Mouse (Mus musculus): ENCODE data around the gene Tgm1. TPM values are rescaled to one million over a fixed set of nuclear protein-coding genes. Genes with fewer than 3 reads are reported as not detected.

The Tgm1 gene
- polyA plus RNA-seq, 1 experiment, result 5.1 TPM

GRCm38 (mm10) chr14:55677615-55678014 lies 36.1 kb downstream of the Tgm1 start:
- Histone ChIP-seq H3K4me3 (replicated peaks; ENCODE audit: control insufficient read depth, low read depth, low read length) (no peak overlapping the region), H3K4me1 (ENCODE audit: control insufficient read depth, insufficient read depth, low read length) (no peaks in the 10 kb centered on the region), H3K27ac (ENCODE audit: control insufficient read depth, insufficient read depth, low read depth, low read length, poor library complexity) (no peak overlapping the region)
- 66% methylated on average over 4 of the region's 4 CpGs for WGBS
- no peak for TF ChIP-seq CTCF (IDR thresholded peaks at IDR 0.05; ENCODE audit: control insufficient read depth, insufficient read depth, low read length)
- no peak for TF ChIP-seq POLR2A (IDR thresholded peaks at IDR 0.05; ENCODE audit: borderline replicate concordance, control insufficient read depth, low read depth, low read length)

DNA sequence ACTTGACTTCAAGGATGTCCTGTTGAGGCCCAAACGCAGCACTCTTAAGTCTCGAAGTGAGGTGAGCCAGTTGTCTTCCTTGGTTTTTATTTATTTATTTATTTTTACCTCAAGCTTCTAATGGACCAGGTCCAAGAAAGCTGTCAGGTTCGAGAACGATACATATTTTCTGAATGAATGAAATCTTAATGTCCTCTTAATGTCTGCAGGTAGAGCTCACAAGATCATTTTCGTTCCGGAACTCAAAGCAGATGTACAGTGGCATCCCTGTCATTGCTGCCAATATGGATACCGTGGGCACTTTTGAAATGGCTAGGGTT lies 41.0 kb downstream of the Tgm1 start:
- H3K4me1 ChIP-seq (ENCODE audit: control insufficient read depth, insufficient read depth, low read length), result no peaks in the 10 kb centered on the region; the same call in 1 of the 2 replicates
- H3K4me3 ChIP-seq (replicated peaks; ENCODE audit: control insufficient read depth, low read depth, low read length), result peak overlapping the region; percentile 75
- 53% methylated on average over 7 of the region's 7 CpGs for WGBS
- TF ChIP-seq CTCF (IDR thresholded peaks at IDR 0.05; ENCODE audit: control insufficient read depth, insufficient read depth, low read length) (no peak), POLR2A (IDR thresholded peaks at IDR 0.05; ENCODE audit: borderline replicate concordance, control insufficient read depth, low read depth, low read length) (no peak)
- no peak overlapping the region for H3K27ac ChIP-seq (ENCODE audit: control insufficient read depth, insufficient read depth, low read depth, low read length, poor library complexity)

- H3K27ac ChIP-seq (ENCODE audit: control insufficient read depth, insufficient read depth, low read depth, low read length, poor library complexity), result peak within 1 kb of the TSS; percentile 80
- TF ChIP-seq POLR2A (IDR thresholded peaks at IDR 0.05; ENCODE audit: borderline replicate concordance, control insufficient read depth, low read depth, low read length), result peak; percentile 63; the same call in 1 of the 2 replicates
- TF ChIP-seq CTCF (IDR thresholded peaks at IDR 0.05; ENCODE audit: control insufficient read depth, insufficient read depth, low read length), result 0 out of 2 replicates have a peak, but pooled peaks have one; percentile 7
- peak within 1 kb of the TSS; percentile 75 for H3K4me3 ChIP-seq (replicated peaks; ENCODE audit: control insufficient read depth, low read depth, low read length)
- no peaks in the 10 kb centered on the region; the same call in 1 of the 2 replicates for H3K4me1 ChIP-seq (ENCODE audit: control insufficient read depth, insufficient read depth, low read length)
- under 1% methylated on average over 38 of the region's 38 CpGs for WGBS
Measured at GRCm38 (mm10) chr14:55671833-55672740, 41.6 kb downstream of the Tgm1 start, which contains the start of the genes Gmpr2 and Nedd8. Gmpr2 (plus strand) TSS chr14:55671941. Nedd8 (minus strand) TSS chr14:55672124.

GRCm38 (mm10) chr14:55671486-55671832 lies 42.3 kb downstream of the Tgm1 start:
- under 1% methylated on average over 12 of the region's 12 CpGs for WGBS
- no peaks in the 10 kb centered on the region; the same call in 1 of the 2 replicates for H3K4me1 ChIP-seq (ENCODE audit: control insufficient read depth, insufficient read depth, low read length)
- TF ChIP-seq POLR2A (IDR thresholded peaks at IDR 0.05; ENCODE audit: borderline replicate concordance, control insufficient read depth, low read depth, low read length) (no peak), CTCF (IDR thresholded peaks at IDR 0.05; ENCODE audit: control insufficient read depth, insufficient read depth, low read length) (no peak)
- H3K4me3 ChIP-seq (replicated peaks; ENCODE audit: control insufficient read depth, low read depth, low read length), result peak overlapping the region; percentile 75
- H3K27ac ChIP-seq (ENCODE audit: control insufficient read depth, insufficient read depth, low read depth, low read length, poor library complexity), result peak overlapping the region; percentile 80

GRCm38 (mm10) chr14:55660636-55661035 lies 53.1 kb downstream of the Tgm1 start:
- Histone ChIP-seq H3K4me3 (replicated peaks; ENCODE audit: control insufficient read depth, low read depth, low read length) (peak overlapping the region; percentile 76), H3K4me1 (ENCODE audit: control insufficient read depth, insufficient read depth, low read length) (no peaks in the 10 kb centered on the region), H3K27ac (ENCODE audit: control insufficient read depth, insufficient read depth, low read depth, low read length, poor library complexity) (0 out of 2 replicates have a peak overlapping the region, but pooled peaks have one; percentile 69)
- 60% methylated on average over 2 of the region's 2 CpGs for WGBS
- TF ChIP-seq POLR2A (IDR thresholded peaks at IDR 0.05; ENCODE audit: borderline replicate concordance, control insufficient read depth, low read depth, low read length), result no peak
- TF ChIP-seq CTCF (IDR thresholded peaks at IDR 0.05; ENCODE audit: control insufficient read depth, insufficient read depth, low read length), result no peak

DNA sequence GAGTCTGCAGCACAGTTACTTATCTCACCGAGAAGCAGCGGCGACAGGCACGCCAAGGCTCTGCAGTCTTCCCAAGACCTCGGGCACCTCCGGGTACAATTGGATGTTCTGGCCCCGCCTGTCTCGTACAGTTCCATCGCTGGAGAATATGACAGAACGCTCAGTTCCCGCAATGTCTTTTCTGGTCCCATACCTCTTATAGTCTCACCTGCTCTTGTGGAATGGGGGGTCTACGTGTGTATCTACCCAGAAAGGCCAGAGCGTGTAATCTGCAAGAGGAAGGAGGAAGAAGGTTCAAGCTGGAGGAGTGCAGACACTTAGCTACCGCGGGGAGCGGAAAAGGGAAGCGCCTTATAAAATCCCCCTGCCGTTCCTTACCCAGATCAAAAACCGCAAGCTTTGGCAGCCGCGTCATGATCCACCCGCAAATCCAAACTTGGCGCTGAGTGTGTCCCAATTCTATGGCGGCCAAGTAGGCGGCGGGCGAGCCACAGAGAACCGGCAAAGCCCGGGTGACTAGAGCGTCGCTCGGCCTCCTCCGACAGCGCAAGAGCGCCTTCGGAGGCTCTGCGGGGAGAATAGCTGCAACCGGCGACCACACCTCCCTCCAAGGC lies 53.7 kb downstream of the Tgm1 start, which contains the start of gene Mdp1:
Mdp1 (minus strand) TSS at position 549 of the 614 bp plus-strand sequence.
- WGBS, result under 1% methylated on average over 39 of the region's 39 CpGs
- H3K4me3 ChIP-seq (replicated peaks; ENCODE audit: control insufficient read depth, low read depth, low read length), result peak within 1 kb of the TSS; percentile 76
- peak; percentile 49; the same call in 1 of the 2 replicates for TF ChIP-seq CTCF (IDR thresholded peaks at IDR 0.05; ENCODE audit: control insufficient read depth, insufficient read depth, low read length)
- TF ChIP-seq POLR2A (IDR thresholded peaks at IDR 0.05; ENCODE audit: borderline replicate concordance, control insufficient read depth, low read depth, low read length), result peak; percentile 73; the same call in 1 of the 2 replicates
- H3K27ac ChIP-seq (ENCODE audit: control insufficient read depth, insufficient read depth, low read depth, low read length, poor library complexity), result peak within 1 kb of the TSS; percentile 69
- H3K4me1 ChIP-seq (ENCODE audit: control insufficient read depth, insufficient read depth, low read length), result no peaks in the 10 kb centered on the region

GRCm38 (mm10) chr14:55658011-55658410 lies 55.7 kb downstream of the Tgm1 start:
- TF ChIP-seq POLR2A (IDR thresholded peaks at IDR 0.05; ENCODE audit: borderline replicate concordance, control insufficient read depth, low read depth, low read length) (no peak), CTCF (IDR thresholded peaks at IDR 0.05; ENCODE audit: control insufficient read depth, insufficient read depth, low read length) (no peak)
- H3K4me1 ChIP-seq (ENCODE audit: control insufficient read depth, insufficient read depth, low read length), result no peaks in the 10 kb centered on the region
- 92% methylated on average over 5 of the region's 5 CpGs for WGBS
- no peak overlapping the region for H3K27ac ChIP-seq (ENCODE audit: control insufficient read depth, insufficient read depth, low read depth, low read length, poor library complexity)
- no peak overlapping the region for H3K4me3 ChIP-seq (replicated peaks; ENCODE audit: control insufficient read depth, low read depth, low read length)

- Histone ChIP-seq H3K27ac (ENCODE audit: control insufficient read depth, insufficient read depth, low read depth, low read length, poor library complexity) (no peak overlapping the region), H3K4me1 (ENCODE audit: control insufficient read depth, insufficient read depth, low read length) (no peaks in the 10 kb centered on the region), H3K4me3 (replicated peaks; ENCODE audit: control insufficient read depth, low read depth, low read length) (no peak overlapping the region)
- TF ChIP-seq POLR2A (IDR thresholded peaks at IDR 0.05; ENCODE audit: borderline replicate concordance, control insufficient read depth, low read depth, low read length) (no peak), CTCF (IDR thresholded peaks at IDR 0.05; ENCODE audit: control insufficient read depth, insufficient read depth, low read length) (no peak)
- WGBS, result 75% methylated on average over 3 of the region's 3 CpGs
Measured at GRCm38 (mm10) chr14:55656935-55657334, 56.8 kb downstream of the Tgm1 start.

All from bone marrow, adult 2 months (tissue).